Mouse (Mus musculus) adrenal gland, postnatal 10 days (tissue): Measurements from ENCODE around the gene Uri1. TPM values are rescaled to one million over a fixed set of nuclear protein-coding genes. Genes with fewer than 3 reads are reported as not detected.

Experiments used
- DNase-seq: peaks from one replicate; pipeline ENCODE4 v3.0.0; 2021; ENCODE audit warnings: mixed read lengths
- total RNA-seq, 2 experiments: library from RNA; stranded (reverse); gene quantifications; 2 replicates each; pipeline ENCODE4 v1.2.3; 2021

The Uri1 gene
- total RNA-seq, 2 experiments from 2014 or later: 53.5 to 56.7 TPM

DNA sequence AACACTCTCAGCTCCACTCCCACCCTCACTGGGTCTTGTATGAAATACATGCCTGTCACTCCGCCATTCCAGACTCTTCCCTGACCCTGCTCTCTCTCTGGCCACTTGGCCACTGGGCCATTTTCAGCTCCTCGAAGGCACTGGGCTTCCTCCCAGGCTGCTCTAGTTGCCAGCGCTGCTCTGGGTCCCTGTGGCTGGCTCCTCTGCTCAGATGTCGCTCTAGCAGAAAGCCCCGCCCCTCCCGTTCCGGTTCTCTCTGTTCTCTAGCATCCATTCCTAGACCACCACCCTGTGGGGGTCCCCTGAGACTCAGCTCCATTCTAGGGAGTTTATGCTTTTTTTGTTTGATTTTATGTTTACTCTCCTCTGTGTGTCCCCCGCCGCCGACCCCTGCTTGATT is 104.4 kb downstream of the Uri1 start:
- no peak for DNase-seq

DNA sequence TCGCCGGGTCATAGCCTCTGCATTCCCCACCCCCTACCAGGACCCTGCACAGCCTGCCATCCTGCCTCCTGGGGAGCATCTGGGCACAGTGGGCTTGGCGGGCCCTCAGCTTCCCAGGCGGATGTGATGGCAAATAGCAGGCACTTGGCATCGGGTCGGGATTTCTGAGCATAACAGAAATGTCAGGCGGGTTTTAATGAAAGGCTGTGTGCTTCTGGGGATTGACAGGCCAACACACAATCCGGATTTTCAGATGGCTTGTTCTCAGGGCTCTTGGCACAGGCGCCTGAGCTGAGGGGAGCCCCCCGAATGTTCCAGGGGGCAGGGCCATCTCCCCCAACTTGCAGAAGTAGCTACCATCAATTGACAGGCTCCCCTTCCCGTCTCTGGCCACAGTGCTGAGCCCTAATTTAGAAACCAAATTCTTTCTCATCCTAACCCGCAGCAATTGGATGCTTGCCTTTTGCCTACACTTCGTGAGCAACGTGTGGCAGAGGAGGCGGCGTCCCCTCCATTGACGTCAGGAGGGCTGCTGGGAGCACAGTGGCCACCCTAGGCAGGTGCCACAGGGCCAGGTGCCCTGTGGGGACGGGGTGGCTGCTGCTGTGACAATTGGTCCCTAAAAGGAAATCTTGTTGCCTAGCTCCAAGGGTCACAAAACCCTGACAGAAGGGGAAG is 106.5 kb downstream of the Uri1 start:
- DNase-seq: no peak

DNA sequence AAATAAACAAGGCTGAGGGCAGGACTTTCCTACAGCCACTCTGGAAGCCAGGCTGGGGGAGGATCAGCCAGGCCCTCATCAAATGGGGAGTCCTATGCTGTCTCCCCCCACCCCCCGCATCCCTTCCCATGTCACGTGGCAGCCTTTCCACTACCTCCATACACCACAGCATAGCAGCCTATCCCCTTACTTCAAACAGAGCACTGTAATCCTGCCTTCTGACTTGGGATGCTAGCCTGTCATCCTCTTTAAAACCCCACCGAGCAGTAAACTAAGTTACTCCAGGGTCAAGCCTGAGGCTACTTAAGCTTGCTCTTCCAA is 111.6 kb downstream of the Uri1 start:
- no peak for DNase-seq

DNA sequence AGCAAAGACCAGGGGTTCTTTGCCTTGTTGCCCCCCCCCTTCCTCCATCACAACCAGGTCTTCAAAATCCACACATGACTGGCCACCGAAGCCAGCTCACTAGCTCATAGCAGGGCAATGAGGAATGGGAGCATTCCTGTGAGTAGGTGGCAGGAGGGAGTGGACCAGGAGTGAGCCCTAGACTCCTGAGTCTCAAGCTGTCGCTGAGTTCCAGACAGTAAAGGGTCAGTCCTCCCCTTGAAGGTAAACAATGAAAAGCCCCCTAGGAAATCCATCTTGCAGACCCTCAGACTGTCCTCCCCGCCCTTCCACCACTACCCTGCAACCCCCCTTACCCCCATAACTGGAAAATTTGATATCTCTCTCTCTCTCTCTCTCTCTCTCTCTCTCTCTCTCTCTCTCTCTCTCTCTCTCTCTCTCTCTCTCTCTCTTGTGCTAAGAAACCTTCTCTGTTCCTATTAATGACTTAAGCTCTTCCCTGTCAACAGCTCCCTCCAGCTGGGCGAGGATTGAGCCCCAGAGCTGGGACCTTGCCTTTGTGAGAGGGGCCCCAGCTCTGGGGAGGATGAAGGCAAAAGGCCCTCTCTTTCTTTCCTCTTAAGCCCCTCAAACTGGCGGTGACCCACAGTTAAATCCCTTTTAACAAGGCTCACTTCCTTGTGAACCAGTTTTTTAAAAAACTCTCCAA is 112.1 kb downstream of the Uri1 start:
- no peak for DNase-seq

DNA sequence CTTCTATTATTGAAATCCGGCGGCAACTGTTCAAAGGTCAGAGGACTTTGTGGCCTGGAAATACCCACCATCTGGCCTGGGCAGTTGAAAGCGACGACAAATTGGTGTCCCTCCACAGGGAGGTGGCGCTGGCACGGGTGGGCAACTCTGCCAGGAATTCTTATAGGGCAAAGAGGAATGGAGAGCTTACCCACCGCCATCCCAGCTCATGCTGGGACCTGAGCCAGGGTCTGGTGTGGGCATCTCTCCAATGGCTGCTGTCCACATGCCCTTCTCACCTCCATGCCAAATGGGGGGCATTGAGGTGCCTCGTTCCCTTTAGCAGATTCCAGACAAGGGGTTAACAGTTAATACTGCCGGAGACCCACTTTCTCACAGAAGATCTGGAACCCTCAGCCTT is 113.2 kb downstream of the Uri1 start:
- DNase-seq: no peak

Other genes starting within 250 kb of the Uri1 start
- 1 to 10 TPM; 3.3 to 6.4 TPM for gene Zfp536, start 249.9 kb downstream of the Uri1 start, total RNA-seq
- 10 to 100 TPM; 10.0 to 10.8 TPM for gene Ccne1, start 84.0 kb upstream of the Uri1 start, total RNA-seq
- gene 1600014C10Rik, start 159.7 kb upstream of the Uri1 start, total RNA-seq: 10 to 100 TPM; 45.5 to 58.0 TPM
- gene Plekhf1, start 204.5 kb upstream of the Uri1 start, total RNA-seq: 1 to 10 TPM; 4.2 to 6.1 TPM
- gene Pop4, start 247.9 kb upstream of the Uri1 start, total RNA-seq: 10 to 100 TPM; 34.4 to 37.7 TPM